Mouse (Mus musculus) spleen, embryonic (tissue): ENCODE data around the gene Ascl2.

ENCODE experiments used
- CTCF ChIA-PET: fragments of 350-600 bp; sonication (Branson Sonifier 250); formaldehyde crosslinking; loops from one replicate; lab custom pipeline; 2022; lab: Charles Lee

Ascl2 gene

GRCm38 (mm10) chr7:143004727-143005343 lies 35.8 kb upstream of the Ascl2 start, which contains the start of gene Tspan32:
Gene Tspan32 (plus strand): TSS chr7:143005046.
- CTCF ChIA-PET, result interaction anchor here (0.6 to 1.4 kb wide), 3 partner anchors 48 to 111 kb away, joined by 3 to 4 read pairs (median 3); partner anchors contain the start of gene Cd81

GRCm38 (mm10) chr7:143002679-143003078 lies 33.6 kb upstream of the Ascl2 start:
- CTCF ChIA-PET, result no interaction called here

GRCm38 (mm10) chr7:142997403-142998150 lies 28.5 kb upstream of the Ascl2 start:
- CTCF ChIA-PET, result no interaction called here

GRCm38 (mm10) chr7:142996998-142997397 lies 27.9 kb upstream of the Ascl2 start:
- CTCF ChIA-PET, result no interaction called here

- CTCF ChIA-PET, result no interaction called here
Measured at GRCm38 (mm10) chr7:142995630-142996338, 26.7 kb upstream of the Ascl2 start.

- CTCF ChIA-PET, result no interaction called here
Measured at GRCm38 (mm10) chr7:142995004-142995403, 25.9 kb upstream of the Ascl2 start.

GRCm38 (mm10) chr7:142987718-142988117 lies 18.7 kb upstream of the Ascl2 start:
- CTCF ChIA-PET, result no interaction called here

GRCm38 (mm10) chr7:142985146-142985545 lies 16.1 kb upstream of the Ascl2 start:
- CTCF ChIA-PET, result no interaction called here

- CTCF ChIA-PET, result no interaction called here
Measured at GRCm38 (mm10) chr7:142981908-142982307, 12.8 kb upstream of the Ascl2 start.

- CTCF ChIA-PET, result no interaction called here
Measured at GRCm38 (mm10) chr7:142967884-142968808, 918 bp downstream of the Ascl2 start.

- CTCF ChIA-PET, result no interaction called here
Measured at GRCm38 (mm10) chr7:142967414-142967883, 1.6 kb downstream of the Ascl2 start.

- CTCF ChIA-PET, result no interaction called here
Measured at GRCm38 (mm10) chr7:142959752-142960151, 9.3 kb downstream of the Ascl2 start.

GRCm38 (mm10) chr7:142958817-142959216 lies 10.2 kb downstream of the Ascl2 start:
- CTCF ChIA-PET, result no interaction called here

GRCm38 (mm10) chr7:142956018-142956417 lies 13.0 kb downstream of the Ascl2 start:
- CTCF ChIA-PET, result interaction anchor here (0.7 kb wide), 1 partner anchor 130 kb away, joined by 3 read pairs; no protein-coding TSS in a partner anchor

- CTCF ChIA-PET, result interaction anchor here (0.6 kb wide), 2 partner anchors 9 to 134 kb away, joined by 3 to 6 read pairs; no protein-coding TSS in a partner anchor
Measured at GRCm38 (mm10) chr7:142949568-142949967, 19.5 kb downstream of the Ascl2 start.

- CTCF ChIA-PET, result no interaction called here
Measured at GRCm38 (mm10) chr7:142937631-142938030, 31.4 kb downstream of the Ascl2 start.

GRCm38 (mm10) chr7:142935708-142936107 lies 33.4 kb downstream of the Ascl2 start:
- CTCF ChIA-PET, result no interaction called here

GRCm38 (mm10) chr7:142932469-142932868 lies 36.6 kb downstream of the Ascl2 start:
- CTCF ChIA-PET, result interaction anchor here (0.6 kb wide), 1 partner anchor 696 kb away, joined by 22 read pairs; no protein-coding TSS in a partner anchor

GRCm38 (mm10) chr7:142931028-142931427 lies 38.0 kb downstream of the Ascl2 start, which contains the start of gene Th:
Gene Th (minus strand): TSS chr7:142931128.
- CTCF ChIA-PET, result no interaction called here

- CTCF ChIA-PET, result no interaction called here
Measured at GRCm38 (mm10) chr7:142929516-142929915, 39.5 kb downstream of the Ascl2 start.

- CTCF ChIA-PET, result no interaction called here
Measured at GRCm38 (mm10) chr7:142927293-142927692, 41.8 kb downstream of the Ascl2 start.
